Mouse (Mus musculus): ENCODE data around the gene Daam2. TPM values are rescaled to one million over a fixed set of nuclear protein-coding genes. Genes with fewer than 3 reads are reported as not detected.

Daam2 gene
- polyA plus RNA-seq, 1 experiment from 2014 or later: 3.9 TPM

- ATAC-seq (replicated peaks; ENCODE audit: insufficient number of reproducible peaks, insufficient read depth, low FRiP score, low read depth): no peak
- Histone ChIP-seq H3K36me3 (no peaks in the 10 kb centered on the region), H3K4me2 (peak overlapping the region; percentile 84), H3K4me3 (peak overlapping the region; percentile 71), H3K9ac (no peak overlapping the region), H3K27ac (no peak overlapping the region), H3K4me1 (replicated peaks) (peaks cover 21% of the 10 kb centered on the region), H3K27me3 (peaks cover 5% of the 10 kb centered on the region; the same call in 1 of the 2 replicates), H3K9me3 (replicated peaks) (no peaks in the 10 kb centered on the region)
- 51% methylated on average over 4 of the region's 4 CpGs for WGBS
Observed at GRCm38 (mm10) chr17:49561985-49562384, 2.2 kb downstream of the Daam2 start.

GRCm38 (mm10) chr17:49559786-49560289, 4.3 kb downstream of the Daam2 start:
- 32% methylated on average over 5 of the region's 5 CpGs for WGBS
- peaks cover 21% of the 10 kb centered on the region for H3K4me1 ChIP-seq (replicated peaks)

GRCm38 (mm10) chr17:49556169-49556568, 8.0 kb downstream of the Daam2 start:
- no peak overlapping the region for H3K27ac ChIP-seq
- no peaks in the 10 kb centered on the region for H3K36me3 ChIP-seq
- no peak overlapping the region for H3K9ac ChIP-seq
- no peak overlapping the region for H3K4me3 ChIP-seq
- 80% methylated on average over 3 of the region's 3 CpGs for WGBS
- H3K4me1 ChIP-seq (replicated peaks): no peaks in the 10 kb centered on the region
- H3K4me2 ChIP-seq: no peak overlapping the region
- ATAC-seq (replicated peaks; ENCODE audit: insufficient number of reproducible peaks, insufficient read depth, low FRiP score, low read depth): no peak
- no peaks in the 10 kb centered on the region for H3K27me3 ChIP-seq
- H3K9me3 ChIP-seq (replicated peaks): no peaks in the 10 kb centered on the region

More at GRCm38 (mm10) chr17:49559786-49560289, 4.3 kb downstream of the Daam2 start:
- no peaks in the 10 kb centered on the region for H3K9me3 ChIP-seq (replicated peaks)
- no peak overlapping the region for H3K27ac ChIP-seq
- no peak overlapping the region for H3K9ac ChIP-seq
- peaks cover under 1% of the 10 kb centered on the region; the same call in 1 of the 2 replicates for H3K27me3 ChIP-seq
- H3K4me2 ChIP-seq: no peak overlapping the region
- no peak for ATAC-seq (replicated peaks; ENCODE audit: insufficient number of reproducible peaks, insufficient read depth, low FRiP score, low read depth)
- no peaks in the 10 kb centered on the region for H3K36me3 ChIP-seq
- no peak overlapping the region for H3K4me3 ChIP-seq

- H3K27ac ChIP-seq: no peak overlapping the region
- ATAC-seq (replicated peaks; ENCODE audit: insufficient number of reproducible peaks, insufficient read depth, low FRiP score, low read depth): no peak
Observed at GRCm38 (mm10) chr17:49551991-49552390, 12.2 kb downstream of the Daam2 start.

GRCm38 (mm10) chr17:49551465-49551864, 12.7 kb downstream of the Daam2 start:
- WGBS: 59% methylated on average over 2 of the region's 2 CpGs
- H3K9ac ChIP-seq: no peak overlapping the region
- no peak overlapping the region for H3K27ac ChIP-seq
- H3K36me3 ChIP-seq: no peaks in the 10 kb centered on the region
- no peak for ATAC-seq (replicated peaks; ENCODE audit: insufficient number of reproducible peaks, insufficient read depth, low FRiP score, low read depth)
- no peak overlapping the region for H3K4me3 ChIP-seq
- no peak overlapping the region for H3K4me2 ChIP-seq
- no peaks in the 10 kb centered on the region for H3K9me3 ChIP-seq (replicated peaks)
- no peaks in the 10 kb centered on the region for H3K4me1 ChIP-seq (replicated peaks)
- H3K27me3 ChIP-seq: no peaks in the 10 kb centered on the region

More at GRCm38 (mm10) chr17:49551991-49552390, 12.2 kb downstream of the Daam2 start:
- no peaks in the 10 kb centered on the region for H3K36me3 ChIP-seq
- no peaks in the 10 kb centered on the region for H3K4me1 ChIP-seq (replicated peaks)
- H3K4me3 ChIP-seq: no peak overlapping the region
- no peak overlapping the region for H3K9ac ChIP-seq
- no peaks in the 10 kb centered on the region for H3K9me3 ChIP-seq (replicated peaks)
- H3K4me2 ChIP-seq: no peak overlapping the region
- no peaks in the 10 kb centered on the region for H3K27me3 ChIP-seq
- WGBS: 86% methylated on average over 7 of the region's 7 CpGs

GRCm38 (mm10) chr17:49545997-49546396, 18.1 kb downstream of the Daam2 start:
- no peak overlapping the region for H3K9ac ChIP-seq
- H3K27ac ChIP-seq: no peak overlapping the region
- no peak for ATAC-seq (replicated peaks; ENCODE audit: insufficient number of reproducible peaks, insufficient read depth, low FRiP score, low read depth)

GRCm38 (mm10) chr17:49545424-49545823, 18.7 kb downstream of the Daam2 start:
- H3K27me3 ChIP-seq: no peaks in the 10 kb centered on the region
- H3K4me1 ChIP-seq (replicated peaks): peaks cover 4% of the 10 kb centered on the region; the same call in 1 of the 2 replicates
- H3K4me2 ChIP-seq: no peak overlapping the region
- no peak for ATAC-seq (replicated peaks; ENCODE audit: insufficient number of reproducible peaks, insufficient read depth, low FRiP score, low read depth)
- 33% methylated on average over 4 of the region's 4 CpGs for WGBS
- no peak overlapping the region for H3K9ac ChIP-seq
- H3K36me3 ChIP-seq: no peaks in the 10 kb centered on the region
- H3K4me3 ChIP-seq: no peak overlapping the region
- no peaks in the 10 kb centered on the region for H3K9me3 ChIP-seq (replicated peaks)
- H3K27ac ChIP-seq: no peak overlapping the region

More at GRCm38 (mm10) chr17:49545997-49546396, 18.1 kb downstream of the Daam2 start:
- WGBS: 63% methylated on average over 4 of the region's 4 CpGs
- no peaks in the 10 kb centered on the region for H3K27me3 ChIP-seq
- H3K4me3 ChIP-seq: no peak overlapping the region
- no peak overlapping the region for H3K4me2 ChIP-seq
- H3K4me1 ChIP-seq (replicated peaks): peaks cover 4% of the 10 kb centered on the region; the same call in 1 of the 2 replicates
- no peaks in the 10 kb centered on the region for H3K9me3 ChIP-seq (replicated peaks)
- H3K36me3 ChIP-seq: no peaks in the 10 kb centered on the region

GRCm38 (mm10) chr17:49544561-49544960, 19.6 kb downstream of the Daam2 start:
- no peak for ATAC-seq (replicated peaks; ENCODE audit: insufficient number of reproducible peaks, insufficient read depth, low FRiP score, low read depth)
- H3K9me3 ChIP-seq (replicated peaks): no peaks in the 10 kb centered on the region
- no peaks in the 10 kb centered on the region for H3K27me3 ChIP-seq
- H3K4me1 ChIP-seq (replicated peaks): peaks cover 4% of the 10 kb centered on the region; the same call in 1 of the 2 replicates
- no peak overlapping the region for H3K4me2 ChIP-seq
- H3K36me3 ChIP-seq: no peaks in the 10 kb centered on the region
- no peak overlapping the region for H3K27ac ChIP-seq
- WGBS: 94% methylated on average over 2 of the region's 2 CpGs
- H3K9ac ChIP-seq: no peak overlapping the region
- H3K4me3 ChIP-seq: no peak overlapping the region

GRCm38 (mm10) chr17:49540706-49541105, 23.4 kb downstream of the Daam2 start:
- no peak overlapping the region for H3K9ac ChIP-seq
- H3K4me2 ChIP-seq: no peak overlapping the region
- peaks cover 12% of the 10 kb centered on the region; the same call in 1 of the 2 replicates for H3K4me1 ChIP-seq (replicated peaks)
- no peak for ATAC-seq (replicated peaks; ENCODE audit: insufficient number of reproducible peaks, insufficient read depth, low FRiP score, low read depth)
- H3K36me3 ChIP-seq: no peaks in the 10 kb centered on the region
- H3K27ac ChIP-seq: no peak overlapping the region
- H3K9me3 ChIP-seq (replicated peaks): no peaks in the 10 kb centered on the region
- H3K27me3 ChIP-seq: no peaks in the 10 kb centered on the region
- WGBS: 78% methylated on average over 14 of the region's 14 CpGs
- no peak overlapping the region for H3K4me3 ChIP-seq

- WGBS: 50% methylated on average over 8 of the region's 8 CpGs
- Histone ChIP-seq H3K9me3 (replicated peaks) (no peaks in the 10 kb centered on the region), H3K4me1 (replicated peaks) (peaks cover 13% of the 10 kb centered on the region), H3K4me2 (no peak overlapping the region), H3K27ac (peak overlapping the region; percentile 18; the same call in 1 of the 2 replicates), H3K36me3 (no peaks in the 10 kb centered on the region), H3K9ac (no peak overlapping the region), H3K27me3 (no peaks in the 10 kb centered on the region), H3K4me3 (no peak overlapping the region)
- peak; percentile 39; the same call in 1 of the 2 replicates for ATAC-seq (replicated peaks; ENCODE audit: insufficient number of reproducible peaks, insufficient read depth, low FRiP score, low read depth)
Observed at GRCm38 (mm10) chr17:49539204-49539603, 24.9 kb downstream of the Daam2 start.

- WGBS: 43% methylated on average over 4 of the region's 4 CpGs
- Histone ChIP-seq H3K9ac (no peak overlapping the region), H3K9me3 (replicated peaks) (no peaks in the 10 kb centered on the region), H3K27me3 (no peaks in the 10 kb centered on the region), H3K4me1 (replicated peaks) (peaks cover 16% of the 10 kb centered on the region), H3K4me3 (no peak overlapping the region), H3K4me2 (no peak overlapping the region), H3K27ac (no peak overlapping the region), H3K36me3 (no peaks in the 10 kb centered on the region)
- no peak for ATAC-seq (replicated peaks; ENCODE audit: insufficient number of reproducible peaks, insufficient read depth, low FRiP score, low read depth)
Observed at GRCm38 (mm10) chr17:49535580-49535979, 28.6 kb downstream of the Daam2 start.

GRCm38 (mm10) chr17:49534267-49534719, 29.9 kb downstream of the Daam2 start:
- Histone ChIP-seq H3K36me3 (no peaks in the 10 kb centered on the region), H3K27me3 (no peaks in the 10 kb centered on the region), H3K27ac (no peak overlapping the region), H3K9ac (no peak overlapping the region), H3K4me3 (no peak overlapping the region), H3K4me1 (replicated peaks) (peaks cover 13% of the 10 kb centered on the region), H3K4me2 (no peak overlapping the region), H3K9me3 (replicated peaks) (no peaks in the 10 kb centered on the region)
- no peak for ATAC-seq (replicated peaks; ENCODE audit: insufficient number of reproducible peaks, insufficient read depth, low FRiP score, low read depth)
- WGBS: 46% methylated on average over 9 of the region's 9 CpGs

Data from heart, embryonic 15.5 days (tissue).